Mouse (Mus musculus) hematopoietic stem cell, adult 5-6 weeks (primary cell): ENCODE measurements at regions not wholly inside any gene's neighbourhood (a gene's known extent, or its start where the extent isn't known, plus 50 kb on each side); places are given as distances from the start of the nearest gene placed in this dataset.

Source experiments
- ATAC-seq, 2 experiments: fragments of 125-278 bp in 1 of 2; replicated peaks in 1 of 2; 2 replicates each; pipeline ENCODE4 v1.8.0; 2016 to 2017; ENCODE audit warnings: inconsistent platforms in 2 of 2, mild to moderate bottlenecking in 2 of 2, moderate number of reproducible peaks in 2 of 2, low read depth in 1 of 2, moderate TSS enrichment in 1 of 2; ENCODE audit not compliant: low FRiP score in 2 of 2, poor library complexity in 2 of 2, severe bottlenecking in 2 of 2, insufficient read depth in 1 of 2, low TSS enrichment in 1 of 2

GRCm38 (mm10) chr8:128260836-128261235, 97.6 kb upstream of the Nrp1 start:
- ATAC-seq, result no peak

- no peak for ATAC-seq
Measured at GRCm38 (mm10) chr8:128261367-128261766, 97.0 kb upstream of the Nrp1 start.

- ATAC-seq, result no peak
Measured at GRCm38 (mm10) chr8:128263251-128263947, 95.0 kb upstream of the Nrp1 start.

- ATAC-seq, result no peak
Measured at GRCm38 (mm10) chr8:128267261-128267660, 91.1 kb upstream of the Nrp1 start.

GRCm38 (mm10) chr8:128268010-128268409, 90.4 kb upstream of the Nrp1 start:
- 0 out of 4 replicates have a peak, but pooled peaks of 1 of the 2 experiments have one; percentile 32 for ATAC-seq

GRCm38 (mm10) chr8:128269546-128269945, 88.9 kb upstream of the Nrp1 start:
- no peak for ATAC-seq

- ATAC-seq, result no peak
Measured at GRCm38 (mm10) chr8:128272866-128273344, 85.5 kb upstream of the Nrp1 start.

- ATAC-seq, result no peak
Measured at GRCm38 (mm10) chr8:128276475-128276874, 81.9 kb upstream of the Nrp1 start.

GRCm38 (mm10) chr8:128282802-128283201, 75.6 kb upstream of the Nrp1 start:
- ATAC-seq, result no peak

- peak in 1 of 2 experiments; percentile 18; a peak in 1 of 4 replicates for ATAC-seq
Measured at GRCm38 (mm10) chr8:128283365-128283764, 75.0 kb upstream of the Nrp1 start.

- ATAC-seq, result peak; percentile 40 to 47; a peak in 2 of 4 replicates
Measured at GRCm38 (mm10) chr8:128284816-128285215, 73.6 kb upstream of the Nrp1 start.

- ATAC-seq, result no peak
Measured at GRCm38 (mm10) chr8:128290076-128290475, 68.3 kb upstream of the Nrp1 start.

- ATAC-seq, result no peak
Measured at GRCm38 (mm10) chr8:128292394-128292793, 66.0 kb upstream of the Nrp1 start.

- no peak for ATAC-seq
Measured at GRCm38 (mm10) chr8:128296728-128297380, 61.5 kb upstream of the Nrp1 start.

- ATAC-seq, result peak; percentile 93 to 94
Measured at GRCm38 (mm10) chr8:128302322-128302721, 56.1 kb upstream of the Nrp1 start.
